Mouse (Mus musculus) G1E (cell line): ENCODE results near the gene Plod2. TPM values are rescaled to one million over a fixed set of nuclear protein-coding genes. Genes with fewer than 3 reads are reported as not detected.

Experiments used
- ATAC-seq: 2 replicates; pipeline ENCODE4 v1.8.0; 2016; ENCODE audit warnings: mild to moderate bottlenecking; ENCODE audit not compliant: insufficient number of reproducible peaks, poor library complexity, low FRiP score, severe bottlenecking; ENCODE audit errors: extremely low read depth
- DNase-seq: peaks from one replicate; pipeline ENCODE4 v3.0.0; 2012; ENCODE audit warnings: low spot score
- H3K27me3 ChIP-seq: 2 replicates; pipeline ENCODE4 v1.6.1; 2012; ENCODE audit warnings: mild to moderate bottlenecking, low read length, inconsistent platforms; ENCODE audit not compliant: insufficient read depth
- H3K36me3 ChIP-seq: replicated peaks from 2 replicates; pipeline ENCODE3; 2012; ENCODE audit warnings: mild to moderate bottlenecking, inconsistent platforms
- H3K4me1 ChIP-seq: 2 replicates; pipeline ENCODE4 v1.6.1; 2012; ENCODE audit warnings: low read depth, low read length, inconsistent platforms, mixed read lengths; ENCODE audit not compliant: insufficient read depth
- H3K4me3 ChIP-seq: 2 replicates; pipeline ENCODE4 v1.5.1; 2012; ENCODE audit warnings: low read depth, mild to moderate bottlenecking, inconsistent platforms, low read length, moderate library complexity, mixed read lengths
- H3K9me3 ChIP-seq: replicated peaks from 2 replicates; pipeline ENCODE4 v1.6.1; 2012; ENCODE audit warnings: inconsistent platforms
- CTCF ChIP-seq: IDR thresholded peaks from 2 replicates; pipeline ENCODE4 v1.5.1; 2012; ENCODE audit warnings: low read depth, low read length, inconsistent platforms, mixed read lengths
- GATA1 ChIP-seq: IDR thresholded peaks from 2 replicates; pipeline ENCODE4 v1.6.1; 2012; ENCODE audit warnings: borderline replicate concordance, low read length, inconsistent platforms, mixed read lengths
- GATA2 ChIP-seq: IDR thresholded peaks from 2 replicates; pipeline ENCODE4 v1.6.1; 2012; ENCODE audit warnings: low read depth, low read length, inconsistent platforms, borderline replicate concordance
- POLR2AphosphoS5 ChIP-seq: IDR thresholded peaks from 2 replicates; pipeline ENCODE4 v1.6.1; 2012; ENCODE audit warnings: low read depth, low read length, inconsistent platforms; ENCODE audit not compliant: insufficient replicate concordance
- TAL1 ChIP-seq: conservative IDR thresholded peaks from 2 replicates; pipeline ENCODE4 v1.6.1; 2012; ENCODE audit warnings: low read depth, low read length, inconsistent platforms, mixed read lengths
- polyA plus RNA-seq: library from polyadenylated mRNA; stranded (reverse); fragments of >175 nt; gene quantifications from 2 replicates; pipeline ENCODE4 v1.2.3, GENCODE M21; 2012
- total RNA-seq, 2 experiments: library from RNA; stranded (forward) in 1 of 2; stranded (reverse) in 1 of 2; fragments of 200-1000 nt in 1 of 2; fragments of >200 nt in 1 of 2; fragmentation: Nextera tagmentation in 1 of 2; gene quantifications; 2 replicates each; pipeline ENCODE4 v1.2.3; 2014 to 2017

The Plod2 gene
- total and polyA plus RNA-seq, 3 experiments: 4.9 to 155 (median 123) TPM

DNA sequence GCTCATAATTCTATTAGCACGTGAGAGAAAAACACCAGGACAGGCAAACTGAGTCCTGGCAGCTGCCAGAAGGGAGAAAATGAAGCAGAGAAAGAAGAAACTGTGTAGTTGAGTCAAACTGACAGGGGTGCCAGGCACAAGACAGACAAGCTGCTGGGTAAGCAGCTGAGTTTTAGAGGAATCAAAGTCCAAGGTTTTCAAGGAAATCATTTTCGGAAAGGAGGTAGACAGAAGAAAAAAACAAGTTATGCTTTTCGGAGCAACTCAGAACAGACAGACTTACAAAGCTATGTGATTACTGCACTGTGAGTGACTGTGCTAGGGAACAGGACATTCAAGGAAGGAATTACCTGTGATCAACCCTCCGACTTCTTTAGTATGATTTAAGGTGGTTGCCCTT, 17.5 kb upstream of the Plod2 start:
- no peak for ATAC-seq
- DNase-seq: no peak
- TF ChIP-seq POLR2AphosphoS5 (no peak), CTCF (no peak), GATA2 (no peak), TAL1 (no peak), GATA1 (no peak)
- H3K4me3 ChIP-seq: no peak overlapping the region
- H3K9me3 ChIP-seq: no peaks in the 10 kb centered on the region
- no peaks in the 10 kb centered on the region for H3K27me3 ChIP-seq
- H3K4me1 ChIP-seq: no peaks in the 10 kb centered on the region; the same call in 1 of the 2 replicates
- H3K36me3 ChIP-seq: no peaks in the 10 kb centered on the region

- Histone ChIP-seq H3K27me3 (no peaks in the 10 kb centered on the region), H3K4me1 (no peaks in the 10 kb centered on the region; the same call in 1 of the 2 replicates), H3K9me3 (no peaks in the 10 kb centered on the region), H3K36me3 (no peaks in the 10 kb centered on the region), H3K4me3 (no peak overlapping the region)
- TF ChIP-seq GATA2: no peak
- TF ChIP-seq GATA1: no peak
- no peak for DNase-seq
- ATAC-seq: no peak
These were observed 12.0 kb upstream of the Plod2 start for GRCm38 (mm10) chr9:92530055-92530454.

GRCm38 (mm10) chr9:92537735-92538134, 4.3 kb upstream of the Plod2 start:
- H3K4me1 ChIP-seq: peaks cover 9% of the 10 kb centered on the region
- ATAC-seq (no peak), DNase-seq (no peak)
- no peak overlapping the region for H3K4me3 ChIP-seq
- TF ChIP-seq GATA1 (no peak), POLR2AphosphoS5 (no peak), TAL1 (no peak)
- no peaks in the 10 kb centered on the region for H3K36me3 ChIP-seq
- no peaks in the 10 kb centered on the region for H3K9me3 ChIP-seq
- H3K27me3 ChIP-seq: no peaks in the 10 kb centered on the region

DNA sequence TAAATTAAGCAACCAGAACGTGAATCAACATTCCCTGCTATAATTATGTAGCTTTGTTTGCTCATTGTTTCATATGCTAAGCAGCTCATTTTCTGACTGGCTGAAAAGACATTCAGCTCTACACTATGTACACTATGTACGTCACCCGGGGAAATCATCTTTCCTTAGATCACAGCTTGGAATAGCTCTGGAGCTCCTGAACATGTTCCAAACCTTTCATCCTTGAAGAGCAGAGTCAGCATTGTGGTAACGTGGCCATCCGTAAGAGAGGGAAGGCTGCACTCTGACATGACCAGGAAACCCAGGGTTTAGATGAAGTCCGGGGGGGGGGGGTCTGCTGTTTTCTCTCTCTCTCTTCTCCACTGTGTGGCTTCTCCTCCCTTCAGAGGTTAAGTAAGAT, 3.8 kb upstream of the Plod2 start:
- Histone ChIP-seq H3K9me3 (no peaks in the 10 kb centered on the region), H3K4me1 (peaks cover 9% of the 10 kb centered on the region), H3K4me3 (no peak overlapping the region), H3K27me3 (no peaks in the 10 kb centered on the region), H3K36me3 (no peaks in the 10 kb centered on the region)
- TF ChIP-seq CTCF: no peak
- no peak for TF ChIP-seq TAL1
- ATAC-seq (no peak), DNase-seq (no peak)

- H3K4me3 ChIP-seq: peak overlapping the region; percentile 81
- H3K4me1 ChIP-seq: peaks cover 24% of the 10 kb centered on the region
- no peak for DNase-seq
- ATAC-seq: peak; percentile 19; the same call in 1 of the 2 replicates
- no peak for TF ChIP-seq GATA2
- TF ChIP-seq POLR2AphosphoS5: no peak
- no peak for TF ChIP-seq TAL1
- TF ChIP-seq GATA1: no peak
- TF ChIP-seq CTCF: no peak
- H3K9me3 ChIP-seq: no peaks in the 10 kb centered on the region
- peaks cover 19% of the 10 kb centered on the region for H3K36me3 ChIP-seq
- H3K27me3 ChIP-seq: no peaks in the 10 kb centered on the region
These were observed 781 bp downstream of the Plod2 start for GRCm38 (mm10) chr9:92542591-92543416.

GRCm38 (mm10) chr9:92544146-92544545, 2.1 kb downstream of the Plod2 start:
- TF ChIP-seq GATA2 (no peak), TAL1 (no peak), GATA1 (no peak), POLR2AphosphoS5 (no peak)
- no peak for DNase-seq
- no peaks in the 10 kb centered on the region for H3K27me3 ChIP-seq
- no peaks in the 10 kb centered on the region for H3K9me3 ChIP-seq
- peak overlapping the region; percentile 46 for H3K4me3 ChIP-seq
- H3K4me1 ChIP-seq: peaks cover 33% of the 10 kb centered on the region
- no peak for ATAC-seq
- H3K36me3 ChIP-seq: peaks cover 30% of the 10 kb centered on the region

- H3K4me1 ChIP-seq: peaks cover 33% of the 10 kb centered on the region
- peak overlapping the region; percentile 46; the same call in 1 of the 2 replicates for H3K4me3 ChIP-seq
- peaks cover 36% of the 10 kb centered on the region for H3K36me3 ChIP-seq
- DNase-seq: no peak
- H3K9me3 ChIP-seq: no peaks in the 10 kb centered on the region
- H3K27me3 ChIP-seq: no peaks in the 10 kb centered on the region
- no peak for ATAC-seq
- TF ChIP-seq POLR2AphosphoS5: no peak
- no peak for TF ChIP-seq GATA1
- no peak for TF ChIP-seq GATA2
- no peak for TF ChIP-seq TAL1
- no peak for TF ChIP-seq CTCF
These were observed 3.0 kb downstream of the Plod2 start for GRCm38 (mm10) chr9:92545021-92545420.
